Mouse (Mus musculus) ES-Bruce4 (cell line): ENCODE measurements around the gene Osbp.

ENCODE experiments used
- CTCF ChIP-seq: IDR thresholded peaks from one replicate; pipeline ENCODE4 v1.8.1; 2011; ENCODE audit warnings: low read depth, low read length
- EP300 ChIP-seq: IDR thresholded peaks from 2 replicates; pipeline ENCODE4 v1.6.1; 2011; ENCODE audit warnings: low read depth, low read length; ENCODE audit not compliant: insufficient read depth

- no peak for TF ChIP-seq EP300
- TF ChIP-seq CTCF, result no peak
Measured at GRCm38 (mm10) chr19:12003568-12003967, 37.8 kb downstream of the Osbp start.
